Mouse (Mus musculus) liver, embryonic 14 days (tissue): Measurements from ENCODE around the gene Hist1h2af. TPM values are rescaled to one million over a fixed set of nuclear protein-coding genes. Genes with fewer than 3 reads are reported as not detected.

Experiments
- polyA plus RNA-seq: library from polyadenylated mRNA; depleted of rRNA; stranded (reverse); fragments of >200 nt; gene quantifications from 2 replicates; pipeline ENCODE4 v1.2.3, GENCODE M21; 2012; rRNA removed

Hist1h2af gene
- polyA plus RNA-seq, 1 experiment, result 254 TPM

Other genes starting within 250 kb of the Hist1h2af start
- gene Zfp322a, start 164.7 kb upstream of the Hist1h2af start, polyA plus RNA-seq, result 6.0 and 6.7 TPM in 2 replicates
- 3.8 and 4.4 TPM in 2 replicates for gene Abt1, start 110.0 kb upstream of the Hist1h2af start, polyA plus RNA-seq
- gene Btn1a1, start 68.0 kb upstream of the Hist1h2af start, polyA plus RNA-seq, result 1.8 and 2.0 TPM in 2 replicates
- not detected in 2 replicates for gene Btn2a2, start 45.0 kb upstream of the Hist1h2af start, polyA plus RNA-seq
- 20.0 and 22.7 TPM in 2 replicates for gene Hist1h4h, start 2.9 kb upstream of the Hist1h2af start, polyA plus RNA-seq
- 40.7 and 47.0 TPM in 2 replicates for gene Hist1h3g, start 1.5 kb downstream of the Hist1h2af start, polyA plus RNA-seq
- 6.3 and 6.5 TPM in 2 replicates for gene Hist1h2bh, start 9.5 kb downstream of the Hist1h2af start, polyA plus RNA-seq
- 4.4 and 4.5 TPM in 2 replicates for gene Hist1h3f, start 10.1 kb downstream of the Hist1h2af start, polyA plus RNA-seq
- gene Hist1h4f, start 17.7 kb downstream of the Hist1h2af start, polyA plus RNA-seq, result 19.0 and 21.1 TPM in 2 replicates
- 0.66 and 0.96 TPM in 2 replicates for gene Hist1h1d, start 19.4 kb downstream of the Hist1h2af start, polyA plus RNA-seq
- gene Hist1h3e, start 28.5 kb downstream of the Hist1h2af start, polyA plus RNA-seq, result 24.2 and 24.8 TPM in 2 replicates
- 11.7 and 13.2 TPM in 2 replicates for gene Hist1h2ae, start 37.3 kb downstream of the Hist1h2af start, polyA plus RNA-seq
- 35.1 and 41.0 TPM in 2 replicates for gene Hist1h2bg, start 37.5 kb downstream of the Hist1h2af start, polyA plus RNA-seq
- 12.1 and 12.6 TPM in 2 replicates for gene Hist1h2bf, start 40.3 kb downstream of the Hist1h2af start, polyA plus RNA-seq
- 8.7 and 8.8 TPM in 2 replicates for gene Hist1h2ad, start 40.5 kb downstream of the Hist1h2af start, polyA plus RNA-seq
- gene Hist1h3d, start 41.9 kb downstream of the Hist1h2af start, polyA plus RNA-seq, result 19.8 and 22.5 TPM in 2 replicates
- gene Hist1h4d, start 47.7 kb downstream of the Hist1h2af start, polyA plus RNA-seq, result 7.9 and 8.2 TPM in 2 replicates
- 2.9 and 3.1 TPM in 2 replicates for gene Hist1h2be, start 87.2 kb downstream of the Hist1h2af start, polyA plus RNA-seq
- 7.8 and 10.5 TPM in 2 replicates for gene Hist1h1e, start 88.7 kb downstream of the Hist1h2af start, polyA plus RNA-seq
- gene Hist1h2ac, start 150.0 kb downstream of the Hist1h2af start, polyA plus RNA-seq, result 1.2 and 1.3 TPM in 2 replicates
- gene Hist1h2bc, start 150.3 kb downstream of the Hist1h2af start, polyA plus RNA-seq, result 75.9 and 78.5 TPM in 2 replicates
- 0.13 TPM in 1 of 2 replicates, not detected in the other for gene Hist1h1t, start 161.9 kb downstream of the Hist1h2af start, polyA plus RNA-seq
- 5.9 TPM in 2 replicates for gene Hist1h4c, start 164.5 kb downstream of the Hist1h2af start, polyA plus RNA-seq
- gene Hfe, start 176.9 kb downstream of the Hist1h2af start, polyA plus RNA-seq, result 2.5 and 4.1 TPM in 2 replicates
- gene Hist1h1c, start 204.9 kb downstream of the Hist1h2af start, polyA plus RNA-seq, result 41.5 and 49.3 TPM in 2 replicates
- gene Hist1h3c, start 211.7 kb downstream of the Hist1h2af start, polyA plus RNA-seq, result 38.4 and 43.0 TPM in 2 replicates
- gene Hist1h2bb, start 212.8 kb downstream of the Hist1h2af start, polyA plus RNA-seq, result 15.4 and 18.8 TPM in 2 replicates
- 38.0 and 42.8 TPM in 2 replicates for gene Hist1h2ab, start 217.2 kb downstream of the Hist1h2af start, polyA plus RNA-seq
- 36.3 and 37.0 TPM in 2 replicates for gene Hist1h3b, start 218.4 kb downstream of the Hist1h2af start, polyA plus RNA-seq
- 20.1 and 25.1 TPM in 2 replicates for gene Hist1h4b, start 223.1 kb downstream of the Hist1h2af start, polyA plus RNA-seq
- 10.7 and 12.1 TPM in 2 replicates for gene Hist1h4a, start 227.3 kb downstream of the Hist1h2af start, polyA plus RNA-seq
- gene Hist1h3a, start 228.5 kb downstream of the Hist1h2af start, polyA plus RNA-seq, result 32.0 and 44.7 TPM in 2 replicates
- gene Hist1h1a, start 229.8 kb downstream of the Hist1h2af start, polyA plus RNA-seq, result 13.8 and 15.6 TPM in 2 replicates
- 0.01 and 0.02 TPM in 2 replicates for gene Trim38, start 236.0 kb downstream of the Hist1h2af start, polyA plus RNA-seq